Mouse (Mus musculus) liver, embryonic 16.5 days (tissue): ENCODE measurements around the gene Vrk2. TPM values are rescaled to one million over a fixed set of nuclear protein-coding genes. Genes with fewer than 3 reads are reported as not detected.

Experiments
- ATAC-seq: fragments of 200-750 bp; cut with Nextera tagmentation; 2 replicates; pipeline ENCODE4 v1.8.0; 2017; ENCODE audit warnings: low read depth, mild to moderate bottlenecking, moderate number of reproducible peaks, moderate library complexity
- H3K27ac ChIP-seq: fragments of 300-500 bp; sonication (generic); 2 replicates; pipeline ENCODE4 v1.5.1; 2014; ENCODE audit warnings: mild to moderate bottlenecking, low read length
- H3K27me3 ChIP-seq: fragments of 300-500 bp; sonication (generic); 2 replicates; pipeline ENCODE4 v1.6.1; 2014; ENCODE audit warnings: low read depth, low read length, mixed read lengths; ENCODE audit not compliant: control insufficient read depth, insufficient read depth
- H3K36me3 ChIP-seq: fragments of 300-500 bp; sonication (generic); 2 replicates; pipeline ENCODE4 v1.6.1; 2014; ENCODE audit warnings: mild to moderate bottlenecking; ENCODE audit not compliant: control insufficient read depth, insufficient read depth
- H3K4me1 ChIP-seq: fragments of 300-500 bp; sonication (generic); 2 replicates; pipeline ENCODE4 v1.6.1; 2014; ENCODE audit warnings: low read depth, low read length, mixed read lengths; ENCODE audit not compliant: control insufficient read depth
- H3K4me2 ChIP-seq: fragments of 300-500 bp; sonication (generic); 2 replicates; pipeline ENCODE4 v1.6.1; 2014; ENCODE audit warnings: low read depth, low read length, mixed read lengths
- H3K4me3 ChIP-seq: fragments of 300-500 bp; sonication (generic); 2 replicates; pipeline ENCODE4 v1.5.1; 2014; ENCODE audit warnings: low read depth, mild to moderate bottlenecking, low read length
- H3K9ac ChIP-seq: fragments of 300-500 bp; sonication (generic); 2 replicates; pipeline ENCODE4 v1.6.1; 2014; ENCODE audit warnings: low read depth, low read length
- H3K9me3 ChIP-seq: fragments of 300-500 bp; sonication (generic); replicated peaks from 2 replicates; pipeline ENCODE4 v1.6.1; 2016; ENCODE audit warnings: low read length; ENCODE audit not compliant: control insufficient read depth
- WGBS: fragments of 180-500 bp; shearing (Covaris S2); extraction: QIAGEN DNeasy Blood & Tissue Kit; methylation state at CpG from one replicate; pipeline ENCODE4 v1.1.7; 2014; ENCODE audit not compliant: insufficient replicate concordance; 5-methylcytosine and 5-hydroxymethylcytosine counted together
- polyA plus RNA-seq: library from polyadenylated mRNA; unstranded; fragments of >200 nt; fragmentation: Nextera tagmentation; extraction: Ambion mirVana; gene quantifications from 2 replicates; pipeline ENCODE4 v1.2.1, GENCODE M21; 2015

Vrk2 gene
- polyA plus RNA-seq, 1 experiment from 2014 or later = 22.1 TPM

GRCm38 (mm10) chr11:26601571-26602175, 7.9 kb upstream of the Vrk2 start:
- Histone ChIP-seq H3K4me3 (no peak overlapping the region), H3K9ac (no peak overlapping the region), H3K36me3 (no peaks in the 10 kb centered on the region), H3K4me2 (no peak overlapping the region), H3K4me1 (peaks cover 23% of the 10 kb centered on the region), H3K27ac (no peak overlapping the region), H3K27me3 (no peaks in the 10 kb centered on the region), H3K9me3 (no peaks in the 10 kb centered on the region)
- no peak for ATAC-seq
- 60% methylated on average over 2 of the region's 2 CpGs for WGBS

GRCm38 (mm10) chr11:26600692-26601091, 6.9 kb upstream of the Vrk2 start:
- Histone ChIP-seq H3K4me3 (no peak overlapping the region), H3K27me3 (no peaks in the 10 kb centered on the region), H3K36me3 (no peaks in the 10 kb centered on the region), H3K4me2 (no peak overlapping the region), H3K9me3 (no peaks in the 10 kb centered on the region), H3K9ac (no peak overlapping the region), H3K4me1 (peaks cover 25% of the 10 kb centered on the region), H3K27ac (no peak overlapping the region)
- ATAC-seq = no peak
- WGBS = 46% methylated on average over 4 of the region's 4 CpGs

GRCm38 (mm10) chr11:26598876-26599275, 5.1 kb upstream of the Vrk2 start:
- 15% methylated on average over 1 of the region's 1 CpGs for WGBS
- no peaks in the 10 kb centered on the region for H3K36me3 ChIP-seq
- H3K27me3 ChIP-seq = no peaks in the 10 kb centered on the region
- peak; percentile 82 for ATAC-seq
- peaks cover 34% of the 10 kb centered on the region for H3K4me1 ChIP-seq
- H3K27ac ChIP-seq = peak overlapping the region; percentile 63
- no peaks in the 10 kb centered on the region for H3K9me3 ChIP-seq
- no peak overlapping the region for H3K4me3 ChIP-seq
- H3K9ac ChIP-seq = no peak overlapping the region
- H3K4me2 ChIP-seq = peak overlapping the region; percentile 26; the same call in 1 of the 2 replicates

- 74% methylated on average over 6 of the region's 6 CpGs for WGBS
- H3K4me1 ChIP-seq = peaks cover 34% of the 10 kb centered on the region
- H3K27me3 ChIP-seq = no peaks in the 10 kb centered on the region
- no peaks in the 10 kb centered on the region for H3K36me3 ChIP-seq
- no peak overlapping the region for H3K4me3 ChIP-seq
- no peak overlapping the region for H3K4me2 ChIP-seq
- H3K9me3 ChIP-seq = no peaks in the 10 kb centered on the region
- ATAC-seq = no peak
- no peak overlapping the region for H3K27ac ChIP-seq
- no peak overlapping the region for H3K9ac ChIP-seq
Measured at GRCm38 (mm10) chr11:26597761-26598160, 4.0 kb upstream of the Vrk2 start.

GRCm38 (mm10) chr11:26597145-26597544, 3.3 kb upstream of the Vrk2 start:
- H3K9ac ChIP-seq = no peak overlapping the region
- WGBS = 38% methylated on average over 6 of the region's 6 CpGs
- ATAC-seq = no peak
- peak overlapping the region; percentile 15; the same call in 1 of the 2 replicates for H3K4me2 ChIP-seq
- H3K4me1 ChIP-seq = peaks cover 39% of the 10 kb centered on the region
- H3K27me3 ChIP-seq = no peaks in the 10 kb centered on the region
- H3K4me3 ChIP-seq = no peak overlapping the region
- no peaks in the 10 kb centered on the region for H3K36me3 ChIP-seq
- no peaks in the 10 kb centered on the region for H3K9me3 ChIP-seq
- peak overlapping the region; percentile 30 for H3K27ac ChIP-seq

- Histone ChIP-seq H3K36me3 (no peaks in the 10 kb centered on the region), H3K9ac (no peak overlapping the region), H3K4me1 (peaks cover 39% of the 10 kb centered on the region), H3K27me3 (no peaks in the 10 kb centered on the region), H3K27ac (peak overlapping the region; percentile 48), H3K9me3 (no peaks in the 10 kb centered on the region), H3K4me2 (no peak overlapping the region), H3K4me3 (no peak overlapping the region)
- WGBS = 77% methylated on average over 1 of the region's 1 CpGs
- no peak for ATAC-seq
Measured at GRCm38 (mm10) chr11:26596186-26596585, 2.4 kb upstream of the Vrk2 start.

- 40% methylated on average over 1 of the region's 1 CpGs for WGBS
- H3K27me3 ChIP-seq = no peaks in the 10 kb centered on the region
Measured at GRCm38 (mm10) chr11:26594487-26594886, 688 bp upstream of the Vrk2 start.

GRCm38 (mm10) chr11:26592395-26593053, 1.3 kb downstream of the Vrk2 start:
- peaks cover 25% of the 10 kb centered on the region for H3K4me1 ChIP-seq
- no peak for ATAC-seq
- H3K9me3 ChIP-seq = no peaks in the 10 kb centered on the region
- no peaks in the 10 kb centered on the region for H3K27me3 ChIP-seq
- peak overlapping the region; percentile 93 for H3K4me3 ChIP-seq
- H3K27ac ChIP-seq = peak overlapping the region; percentile 96
- peak overlapping the region; percentile 97 for H3K9ac ChIP-seq
- peak overlapping the region; percentile 81 for H3K4me2 ChIP-seq
- H3K36me3 ChIP-seq = peaks cover 7% of the 10 kb centered on the region
- WGBS = 23% methylated on average over 6 of the region's 6 CpGs

More at GRCm38 (mm10) chr11:26594487-26594886, 688 bp upstream of the Vrk2 start:
- Histone ChIP-seq H3K9me3 (no peaks in the 10 kb centered on the region), H3K4me3 (no peak overlapping the region), H3K36me3 (peaks cover 6% of the 10 kb centered on the region), H3K9ac (no peak overlapping the region), H3K4me1 (peaks cover 38% of the 10 kb centered on the region), H3K27ac (peak overlapping the region; percentile 88), H3K4me2 (peak overlapping the region; percentile 38)
- ATAC-seq = no peak

GRCm38 (mm10) chr11:26587184-26587524, 6.6 kb downstream of the Vrk2 start:
- Histone ChIP-seq H3K4me3 (no peak overlapping the region), H3K27me3 (no peaks in the 10 kb centered on the region), H3K9me3 (no peaks in the 10 kb centered on the region), H3K4me2 (no peak overlapping the region), H3K36me3 (peaks cover 7% of the 10 kb centered on the region), H3K9ac (no peak overlapping the region), H3K4me1 (no peaks in the 10 kb centered on the region; the same call in 1 of the 2 replicates), H3K27ac (no peak overlapping the region)
- 70% methylated on average over 1 of the region's 1 CpGs for WGBS
- ATAC-seq = peak; percentile 28; the same call in 1 of the 2 replicates
